Mouse (Mus musculus) heart, embryonic 13.5 days (tissue): Measurements from ENCODE around the gene Vmn1r125. TPM values are rescaled to one million over a fixed set of nuclear protein-coding genes. Genes with fewer than 3 reads are reported as not detected.
"Not testable (repeated sequence)": the region's sequence is repeated elsewhere in the genome, so short reads cannot be mapped to it uniquely, and the experiment has no call there.

Experiments
- ATAC-seq: fragments of 200-750 bp; cut with Nextera tagmentation; 2 replicates; pipeline ENCODE4 v1.8.0; 2017; ENCODE audit warnings: moderate TSS enrichment; ENCODE audit not compliant: insufficient number of reproducible peaks, low FRiP score, low TSS enrichment; ENCODE audit errors: extremely low read depth
- H3K27ac ChIP-seq: fragments of 300-500 bp; sonication (generic); replicated peaks from 2 replicates; pipeline ENCODE4 v1.5.1; 2015; ENCODE audit warnings: moderate library complexity, mild to moderate bottlenecking, inconsistent platforms
- H3K27me3 ChIP-seq: fragments of 300-500 bp; sonication (generic); replicated peaks from 2 replicates; pipeline ENCODE4 v1.6.1; 2015; ENCODE audit warnings: mild to moderate bottlenecking, inconsistent platforms
- H3K36me3 ChIP-seq: fragments of 300-500 bp; sonication (generic); 2 replicates; pipeline ENCODE4 v1.6.1; 2015; ENCODE audit warnings: mild to moderate bottlenecking, inconsistent platforms
- H3K4me1 ChIP-seq: fragments of 300-500 bp; sonication (generic); 2 replicates; pipeline ENCODE4 v1.6.1; 2015; ENCODE audit warnings: inconsistent platforms
- H3K4me2 ChIP-seq: fragments of 300-500 bp; sonication (generic); 2 replicates; pipeline ENCODE4 v1.6.1; 2015; ENCODE audit warnings: inconsistent platforms, mild to moderate bottlenecking, moderate library complexity
- H3K4me3 ChIP-seq: fragments of 300-500 bp; sonication (generic); 2 replicates; pipeline ENCODE4 v1.5.1; 2015; ENCODE audit warnings: moderate library complexity, mild to moderate bottlenecking, inconsistent platforms
- H3K9ac ChIP-seq: fragments of 300-500 bp; sonication (generic); 2 replicates; pipeline ENCODE4 v1.6.1; 2015; ENCODE audit warnings: inconsistent platforms, mild to moderate bottlenecking, moderate library complexity
- H3K9me3 ChIP-seq: fragments of 300-500 bp; sonication (generic); 2 replicates; pipeline ENCODE4 v1.6.1; 2016; ENCODE audit warnings: inconsistent platforms
- WGBS: fragments of 180-500 bp; shearing (Covaris S2); methylation state at CpG from one replicate; pipeline ENCODE4 v1.1.7; 2015; ENCODE audit warnings: mixed read lengths; 5-methylcytosine and 5-hydroxymethylcytosine counted together
- polyA plus RNA-seq: library from polyadenylated mRNA; unstranded; fragments of >200 nt; fragmentation: Nextera tagmentation; extraction: Ambion mirVana; gene quantifications from 2 replicates; pipeline ENCODE4 v1.2.1, GENCODE M21; 2015

The Vmn1r125 gene
- not detected in 2 replicates for polyA plus RNA-seq

DNA sequence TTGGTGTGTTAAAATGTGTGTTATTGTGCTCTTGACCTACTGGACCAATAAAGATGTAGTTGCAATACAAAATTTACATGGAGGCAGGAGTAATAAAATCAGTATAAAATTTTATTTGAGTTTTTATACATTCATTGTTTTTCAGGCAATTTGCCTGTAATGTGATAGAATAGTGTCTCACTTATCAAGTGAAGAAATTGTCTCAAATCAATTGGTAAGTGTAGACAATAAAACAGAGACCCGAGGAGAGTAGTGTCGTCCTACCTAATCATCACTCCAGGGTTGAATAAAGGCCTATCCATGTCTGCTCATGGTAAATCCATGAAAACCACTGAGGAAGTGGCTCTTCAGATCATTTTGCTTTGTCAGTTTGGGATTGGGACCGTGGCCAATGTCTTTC lies at the start of gene Vmn1r125:
Gene Vmn1r125, plus strand, starts transcription at position 301 of the 400 bp plus-strand sequence.
- H3K9ac ChIP-seq, H3K4me1 ChIP-seq, H3K9me3 ChIP-seq, H3K27ac ChIP-seq, H3K4me3 ChIP-seq, ATAC-seq, H3K27me3 ChIP-seq, H3K4me2 ChIP-seq, H3K36me3 ChIP-seq: not testable (repeated sequence)
- WGBS = 51% methylated on average over 3 of the region's 3 CpGs

DNA sequence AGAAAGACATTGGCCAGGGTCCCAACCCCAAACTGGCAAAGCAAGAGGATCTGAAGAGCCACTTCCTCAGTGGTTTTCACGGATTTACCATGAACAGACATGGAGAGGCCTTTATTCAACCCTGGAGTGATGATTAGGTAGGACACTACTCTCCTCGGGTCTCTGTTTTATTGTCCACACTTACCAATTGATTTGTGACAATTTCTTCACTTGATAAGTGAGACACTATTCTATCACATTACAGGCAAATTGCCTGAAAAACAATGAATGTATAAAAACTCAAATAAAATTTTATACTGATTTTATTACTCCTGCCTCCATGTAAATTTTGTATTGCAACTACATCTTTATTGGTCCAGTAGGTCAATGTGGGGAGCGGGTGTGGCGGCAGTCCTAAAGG lies 11.5 kb upstream of the Vmn1r125 start, which contains the start of gene Vmn1r124:
Gene Vmn1r124, minus strand, starts transcription at position 101 of the 400 bp plus-strand sequence.
- not testable (repeated sequence) for H3K36me3 ChIP-seq, H3K27me3 ChIP-seq, H3K9ac ChIP-seq, H3K4me2 ChIP-seq, H3K9me3 ChIP-seq, ATAC-seq, H3K4me3 ChIP-seq, H3K4me1 ChIP-seq, H3K27ac ChIP-seq
- WGBS = 65% methylated on average over 4 of the region's 4 CpGs

DNA sequence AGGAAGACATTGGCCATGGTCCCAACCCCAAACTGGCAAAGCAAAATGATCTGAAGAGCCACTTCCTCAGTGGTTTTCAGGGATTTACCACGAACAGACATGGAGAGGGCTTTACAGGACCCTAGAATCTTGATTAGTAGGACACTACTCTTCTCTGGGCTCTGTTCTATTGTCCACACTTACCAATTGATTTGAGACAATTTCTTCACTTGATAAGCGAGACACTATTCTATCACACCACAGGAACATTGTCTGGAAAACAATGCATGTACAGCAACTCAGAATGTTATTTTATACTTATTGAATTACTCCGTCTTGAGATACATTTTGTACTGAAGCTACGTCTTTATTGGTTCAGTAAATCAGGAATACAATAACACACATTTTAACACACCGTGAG lies 29.4 kb downstream of the Vmn1r125 start, which contains the start of gene Vmn1r126:
Gene Vmn1r126, minus strand, starts transcription at position 101 of the 400 bp plus-strand sequence.
- not testable (repeated sequence) for H3K9ac ChIP-seq, H3K4me3 ChIP-seq, ATAC-seq, H3K9me3 ChIP-seq, H3K4me1 ChIP-seq, H3K27me3 ChIP-seq, H3K4me2 ChIP-seq, H3K27ac ChIP-seq, H3K36me3 ChIP-seq
- no CpG with 5 or more reads among the region's 5 CpGs for WGBS

DNA sequence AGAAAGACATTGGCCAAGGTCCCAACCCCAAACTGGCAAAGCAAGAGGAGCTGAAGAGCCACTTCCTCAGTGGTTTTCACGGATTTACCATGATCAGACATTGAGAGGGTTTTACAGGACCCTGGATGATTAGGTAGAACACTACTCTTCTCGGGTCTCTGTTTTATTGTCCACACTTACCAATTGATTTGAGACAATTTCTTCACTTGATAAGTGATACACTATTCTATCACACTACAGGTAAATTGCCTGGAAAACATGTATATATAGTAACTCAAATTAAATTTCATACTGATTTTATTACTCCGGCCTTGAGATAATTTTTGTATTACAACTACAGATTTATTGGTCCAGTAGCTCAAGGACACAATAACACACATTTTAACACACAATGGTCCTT lies 47.8 kb downstream of the Vmn1r125 start, which contains the start of gene Vmn1r127:
Gene Vmn1r127, minus strand, starts transcription at position 101 of the 400 bp plus-strand sequence.
- not testable (repeated sequence) for H3K4me1 ChIP-seq

More for the DNA sequence above, 47.8 kb downstream of the Vmn1r125 start, which contains the start of gene Vmn1r127:
- H3K4me2 ChIP-seq, H3K9me3 ChIP-seq, H3K36me3 ChIP-seq, H3K9ac ChIP-seq, ATAC-seq, H3K4me3 ChIP-seq, H3K27me3 ChIP-seq, H3K27ac ChIP-seq: not testable (repeated sequence)
- no CpG with 5 or more reads among the region's 3 CpGs for WGBS

Other genes starting within 250 kb of the Vmn1r125 start
- gene Vmn1r120, start 218.4 kb upstream of the Vmn1r125 start, polyA plus RNA-seq = not detected in 2 replicates
- gene Vmn1r121, start 173.7 kb upstream of the Vmn1r125 start, polyA plus RNA-seq = not detected in 2 replicates
- gene Vmn1r122, start 138.1 kb upstream of the Vmn1r125 start, polyA plus RNA-seq = not detected in 2 replicates
- gene Vmn1r123, start 110.0 kb upstream of the Vmn1r125 start, polyA plus RNA-seq = not detected in 2 replicates
- not detected in 2 replicates for gene Gm5157, start 81.8 kb upstream of the Vmn1r125 start, polyA plus RNA-seq
- not detected in 2 replicates for gene Vmn1r124, start 11.6 kb upstream of the Vmn1r125 start, polyA plus RNA-seq
- gene Vmn1r126, start 29.3 kb downstream of the Vmn1r125 start, polyA plus RNA-seq = not detected in 2 replicates
- gene Vmn1r127, start 47.7 kb downstream of the Vmn1r125 start, polyA plus RNA-seq = not detected in 2 replicates
- gene Vmn1r128, start 77.2 kb downstream of the Vmn1r125 start, polyA plus RNA-seq = not detected in 2 replicates
- not detected in 2 replicates for gene Vmn1r129, start 89.1 kb downstream of the Vmn1r125 start, polyA plus RNA-seq
- not detected in 2 replicates for gene Gm6882, start 160.6 kb downstream of the Vmn1r125 start, polyA plus RNA-seq
- not detected in 2 replicates for gene Vmn1r130, start 239.6 kb downstream of the Vmn1r125 start, polyA plus RNA-seq